Mouse (Mus musculus) kidney, embryonic 15.5 days (tissue): ENCODE data around the gene Fkrp. TPM values are rescaled to one million over a fixed set of nuclear protein-coding genes. Genes with fewer than 3 reads are reported as not detected.

ENCODE experiments used
- ATAC-seq: fragments of 200-750 bp; cut with Nextera tagmentation; replicated peaks from 2 replicates; pipeline ENCODE4 v1.8.0; 2017; ENCODE audit warnings: moderate TSS enrichment; ENCODE audit not compliant: low FRiP score
- H3K27ac ChIP-seq: fragments of 300-500 bp; sonication (generic); 2 replicates; pipeline ENCODE4 v1.5.1; 2015; ENCODE audit warnings: mild to moderate bottlenecking, inconsistent platforms
- H3K27me3 ChIP-seq: fragments of 300-500 bp; sonication (generic); 2 replicates; pipeline ENCODE4 v1.6.1; 2015; ENCODE audit warnings: inconsistent platforms
- H3K36me3 ChIP-seq: fragments of 300-500 bp; sonication (generic); 2 replicates; pipeline ENCODE4 v1.6.1; 2015; ENCODE audit warnings: inconsistent platforms
- H3K4me1 ChIP-seq: fragments of 300-500 bp; sonication (generic); 2 replicates; pipeline ENCODE4 v1.6.1; 2015; ENCODE audit warnings: inconsistent platforms
- H3K4me2 ChIP-seq: fragments of 300-500 bp; sonication (generic); 2 replicates; pipeline ENCODE4 v1.6.1; 2015; ENCODE audit warnings: moderate library complexity, mild to moderate bottlenecking, inconsistent platforms
- H3K4me3 ChIP-seq: fragments of 300-500 bp; sonication (generic); replicated peaks from 2 replicates; pipeline ENCODE4 v1.5.1; 2015; ENCODE audit warnings: mild to moderate bottlenecking, inconsistent platforms
- H3K9ac ChIP-seq: fragments of 300-500 bp; sonication (generic); 2 replicates; pipeline ENCODE4 v1.6.1; 2015; ENCODE audit warnings: mild to moderate bottlenecking, inconsistent platforms
- H3K9me3 ChIP-seq: fragments of 300-500 bp; sonication (generic); replicated peaks from 2 replicates; pipeline ENCODE4 v1.6.1; 2016; ENCODE audit warnings: inconsistent platforms
- WGBS: fragments of 180-500 bp; shearing (Covaris S2); methylation state at CpG from one replicate; pipeline ENCODE4 v1.1.7; 2015; ENCODE audit warnings: mixed read lengths; 5-methylcytosine and 5-hydroxymethylcytosine counted together
- polyA plus RNA-seq: library from polyadenylated mRNA; unstranded; fragments of >200 nt; fragmentation: Nextera tagmentation; extraction: Ambion mirVana; gene quantifications from 2 replicates; pipeline ENCODE4 v1.2.1, GENCODE M21; 2015

The Fkrp gene
- polyA plus RNA-seq, 1 experiment from 2014 or later, result 34.1 TPM

- peak overlapping the region; percentile 25; the same call in 1 of the 2 replicates for H3K9ac ChIP-seq
- peak overlapping the region; percentile 47 for H3K4me3 ChIP-seq
- peak overlapping the region; percentile 92 for H3K4me2 ChIP-seq
- H3K9me3 ChIP-seq, result no peaks in the 10 kb centered on the region
- H3K36me3 ChIP-seq, result peaks cover 51% of the 10 kb centered on the region
- 11% methylated on average over 90 of the region's 90 CpGs for WGBS
- no peak overlapping the region for H3K27ac ChIP-seq
- ATAC-seq, result peak; percentile 63
- H3K27me3 ChIP-seq, result peaks cover 30% of the 10 kb centered on the region
- peaks cover 36% of the 10 kb centered on the region for H3K4me1 ChIP-seq
These were observed 5.4 kb downstream of the Fkrp start for GRCm38 (mm10) chr7:16810920-16811648.

- H3K4me2 ChIP-seq, result peak overlapping the region; percentile 92
- peaks cover 30% of the 10 kb centered on the region for H3K4me1 ChIP-seq
- peak overlapping the region; percentile 47 for H3K4me3 ChIP-seq
- H3K9ac ChIP-seq, result peak overlapping the region; percentile 25; the same call in 1 of the 2 replicates
- peak; percentile 10; the same call in 1 of the 2 replicates for ATAC-seq
- H3K9me3 ChIP-seq, result no peaks in the 10 kb centered on the region
- H3K36me3 ChIP-seq, result peaks cover 51% of the 10 kb centered on the region
- H3K27ac ChIP-seq, result no peak overlapping the region
- WGBS, result 50% methylated on average over 28 of the region's 28 CpGs
- peaks cover 30% of the 10 kb centered on the region for H3K27me3 ChIP-seq
These were observed 6.1 kb downstream of the Fkrp start for GRCm38 (mm10) chr7:16810399-16810919.

- H3K4me1 ChIP-seq, result peaks cover 27% of the 10 kb centered on the region
- no peak overlapping the region for H3K9ac ChIP-seq
- ATAC-seq, result no peak
- WGBS, result 27% methylated on average over 10 of the region's 10 CpGs
- no peak overlapping the region for H3K4me2 ChIP-seq
- H3K9me3 ChIP-seq, result no peaks in the 10 kb centered on the region
- H3K36me3 ChIP-seq, result peaks cover 51% of the 10 kb centered on the region
- H3K27me3 ChIP-seq, result peaks cover 30% of the 10 kb centered on the region
- H3K4me3 ChIP-seq, result no peak overlapping the region
- H3K27ac ChIP-seq, result no peak overlapping the region
These were observed 6.8 kb downstream of the Fkrp start for GRCm38 (mm10) chr7:16809739-16810138.

- WGBS, result 78% methylated on average over 9 of the region's 9 CpGs
- Histone ChIP-seq H3K4me1 (peaks cover 30% of the 10 kb centered on the region), H3K9me3 (no peaks in the 10 kb centered on the region), H3K27me3 (peaks cover 30% of the 10 kb centered on the region), H3K27ac (no peak overlapping the region), H3K4me3 (no peak overlapping the region), H3K9ac (no peak overlapping the region), H3K4me2 (no peak overlapping the region), H3K36me3 (peaks cover 44% of the 10 kb centered on the region)
- no peak for ATAC-seq
These were observed 7.9 kb downstream of the Fkrp start for GRCm38 (mm10) chr7:16808647-16809046.

- Histone ChIP-seq H3K4me1 (peaks cover 30% of the 10 kb centered on the region), H3K9me3 (no peaks in the 10 kb centered on the region), H3K9ac (no peak overlapping the region), H3K4me3 (no peak overlapping the region), H3K4me2 (no peak overlapping the region), H3K27me3 (peaks cover 24% of the 10 kb centered on the region), H3K27ac (no peak overlapping the region), H3K36me3 (peaks cover 37% of the 10 kb centered on the region)
- WGBS, result 87% methylated on average over 9 of the region's 9 CpGs
- no peak for ATAC-seq
These were observed 8.6 kb downstream of the Fkrp start for GRCm38 (mm10) chr7:16807936-16808335.

- H3K9me3 ChIP-seq, result no peaks in the 10 kb centered on the region
- 0 out of 2 replicates have a peak, but pooled peaks have one; percentile 48 for ATAC-seq
- peaks cover 31% of the 10 kb centered on the region for H3K36me3 ChIP-seq
- no peak overlapping the region for H3K9ac ChIP-seq
- H3K4me2 ChIP-seq, result no peak overlapping the region
- 28% methylated on average over 8 of the region's 8 CpGs for WGBS
- H3K4me1 ChIP-seq, result 0 out of 2 replicates have a peak, but pooled peaks cover 4% of the 10 kb centered on the region
- H3K4me3 ChIP-seq, result no peak overlapping the region
- no peak overlapping the region for H3K27ac ChIP-seq
- H3K27me3 ChIP-seq, result no peaks in the 10 kb centered on the region
These were observed 12.0 kb downstream of the Fkrp start for GRCm38 (mm10) chr7:16804409-16805028.

- no peak for ATAC-seq
- H3K4me2 ChIP-seq, result no peak overlapping the region
- no peak overlapping the region for H3K9ac ChIP-seq
- H3K4me1 ChIP-seq, result no peaks in the 10 kb centered on the region; the same call in 1 of the 2 replicates
- 93% methylated on average over 5 of the region's 5 CpGs for WGBS
- peaks cover 61% of the 10 kb centered on the region for H3K36me3 ChIP-seq
- H3K27ac ChIP-seq, result no peak overlapping the region
- H3K9me3 ChIP-seq, result no peaks in the 10 kb centered on the region
- no peak overlapping the region for H3K4me3 ChIP-seq
- H3K27me3 ChIP-seq, result no peaks in the 10 kb centered on the region
These were observed 21.6 kb downstream of the Fkrp start for GRCm38 (mm10) chr7:16794886-16795285.

- whole genome bisulfite sequencing, result 78% methylated on average over 19 of the region's 19 CpGs
These were observed 23.4 kb downstream of the Fkrp start for GRCm38 (mm10) chr7:16793010-16793725.

GRCm38 (mm10) chr7:16792316-16792715 lies 24.2 kb downstream of the Fkrp start:
- H3K4me2 ChIP-seq, result no peak overlapping the region
- no peaks in the 10 kb centered on the region for H3K27me3 ChIP-seq
- H3K9ac ChIP-seq, result no peak overlapping the region
- no peak overlapping the region for H3K27ac ChIP-seq
- no peaks in the 10 kb centered on the region for H3K9me3 ChIP-seq
- no peak overlapping the region for H3K4me3 ChIP-seq
- H3K4me1 ChIP-seq, result no peaks in the 10 kb centered on the region; the same call in 1 of the 2 replicates
- H3K36me3 ChIP-seq, result peaks cover 59% of the 10 kb centered on the region
- no peak for ATAC-seq
- WGBS, result 61% methylated on average over 5 of the region's 5 CpGs

More at GRCm38 (mm10) chr7:16793010-16793725, 23.4 kb downstream of the Fkrp start:
- H3K9ac ChIP-seq, result no peak overlapping the region
- no peak overlapping the region for H3K4me2 ChIP-seq
- peaks cover 59% of the 10 kb centered on the region for H3K36me3 ChIP-seq
- H3K4me1 ChIP-seq, result no peaks in the 10 kb centered on the region; the same call in 1 of the 2 replicates
- H3K9me3 ChIP-seq, result no peaks in the 10 kb centered on the region
- H3K27me3 ChIP-seq, result no peaks in the 10 kb centered on the region
- no peak for ATAC-seq
- H3K27ac ChIP-seq, result no peak overlapping the region
- H3K4me3 ChIP-seq, result no peak overlapping the region

GRCm38 (mm10) chr7:16785541-16786083 lies 30.9 kb downstream of the Fkrp start:
- Histone ChIP-seq H3K27ac (no peak overlapping the region), H3K4me3 (no peak overlapping the region), H3K4me1 (peaks cover 39% of the 10 kb centered on the region), H3K36me3 (peaks cover 32% of the 10 kb centered on the region), H3K27me3 (no peaks in the 10 kb centered on the region), H3K9ac (no peak overlapping the region), H3K4me2 (0 out of 2 replicates have a peak overlapping the region, but pooled peaks have one; percentile 99), H3K9me3 (no peaks in the 10 kb centered on the region)
- no peak for ATAC-seq
- 80% methylated on average over 8 of the region's 8 CpGs for WGBS

- H3K9me3 ChIP-seq, result no peaks in the 10 kb centered on the region
- no peaks in the 10 kb centered on the region for H3K27me3 ChIP-seq
- peak overlapping the region; percentile 76 for H3K4me3 ChIP-seq
- H3K36me3 ChIP-seq, result peaks cover 22% of the 10 kb centered on the region
- peak; percentile 14; the same call in 1 of the 2 replicates for ATAC-seq
- H3K4me2 ChIP-seq, result peak overlapping the region; percentile 99
- H3K4me1 ChIP-seq, result peaks cover 47% of the 10 kb centered on the region
- H3K27ac ChIP-seq, result peak overlapping the region; percentile 43; the same call in 1 of the 2 replicates
- WGBS, result 65% methylated on average over 10 of the region's 10 CpGs
- 0 out of 2 replicates have a peak overlapping the region, but pooled peaks have one; percentile 4 for H3K9ac ChIP-seq
These were observed 32.0 kb downstream of the Fkrp start for GRCm38 (mm10) chr7:16784498-16784976.
